Mouse (Mus musculus) cortical plate, adult 2 months (tissue): Measurements from ENCODE around the gene Ero1l.

ENCODE experiments used
- CTCF ChIP-seq: fragments of 200-500 bp; IDR thresholded peaks from 2 replicates; pipeline ENCODE4 v1.5.1; 2011; ENCODE audit warnings: mild to moderate bottlenecking, control low read depth, low read length; ENCODE audit not compliant: insufficient read depth; ENCODE audit errors: extremely low read depth
- POLR2A ChIP-seq: fragments of 200-500 bp; IDR thresholded peaks from 2 replicates; pipeline ENCODE4 v1.6.1; 2011; ENCODE audit warnings: mild to moderate bottlenecking, low read length, control low read depth; ENCODE audit not compliant: insufficient read depth; ENCODE audit errors: extremely low read depth

- no peak for TF ChIP-seq CTCF
- TF ChIP-seq POLR2A: no peak
Observed at GRCm38 (mm10) chr14:45304389-45304788, 14.2 kb downstream of the Ero1l start.
